Mouse (Mus musculus) bone marrow, adult 2 months (tissue): ENCODE measurements around the gene Dnase2b.

Experiments
- CTCF ChIP-seq: fragments of 200-500 bp; IDR thresholded peaks from 2 replicates; pipeline ENCODE4 v1.5.1; 2011; ENCODE audit warnings: low read length, control low read depth; ENCODE audit not compliant: control insufficient read depth, insufficient read depth
- POLR2A ChIP-seq: fragments of 200-500 bp; IDR thresholded peaks from 2 replicates; pipeline ENCODE4 v1.6.1; 2011; ENCODE audit warnings: low read depth, mild to moderate bottlenecking, control low read depth, low read length, borderline replicate concordance; ENCODE audit not compliant: control insufficient read depth

GRCm38 (mm10) chr3:146564268-146565064 is 50.9 kb downstream of the Dnase2b start:
- TF ChIP-seq CTCF (peak; percentile 49), POLR2A (no peak)
